Mouse (Mus musculus) c-Kit-positive CD71-positive TER-119-positive erythroid progenitor cells, embryonic 14.5 days (primary cell): Measurements from ENCODE around the gene Baz2b.
"Not testable (repeated sequence)": the region's sequence is repeated elsewhere in the genome, so short reads cannot be mapped to it uniquely, and the experiment has no call there.

Source experiments
- DNase-seq: peaks from one replicate; pipeline ENCODE4 v3.0.0-alpha.2; 2013; ENCODE audit warnings: low spot score

Gene Baz2b

GRCm38 (mm10) chr2:60200051-60200562 lies 9.5 kb downstream of the Baz2b start:
- no peak for DNase-seq

DNA sequence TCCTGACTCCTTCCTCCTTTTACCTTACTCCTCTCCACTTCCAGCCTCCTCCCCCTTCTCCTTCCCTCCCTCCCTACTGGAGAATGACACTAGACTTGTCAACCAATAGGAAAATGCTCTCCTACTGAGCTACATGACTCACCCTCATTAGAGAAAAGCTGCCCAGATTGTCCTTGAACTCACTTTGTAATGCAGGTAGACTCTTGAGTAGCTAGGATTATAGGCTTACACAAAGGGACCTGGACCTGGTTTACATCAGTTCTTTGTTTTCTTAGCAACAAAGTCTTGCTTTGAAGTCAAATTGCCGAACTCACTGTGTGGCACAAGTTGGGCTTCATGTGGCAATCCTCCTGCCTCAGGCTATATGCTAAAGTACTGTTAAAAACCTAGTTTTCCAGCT lies 12.8 kb downstream of the Baz2b start:
- no peak for DNase-seq

DNA sequence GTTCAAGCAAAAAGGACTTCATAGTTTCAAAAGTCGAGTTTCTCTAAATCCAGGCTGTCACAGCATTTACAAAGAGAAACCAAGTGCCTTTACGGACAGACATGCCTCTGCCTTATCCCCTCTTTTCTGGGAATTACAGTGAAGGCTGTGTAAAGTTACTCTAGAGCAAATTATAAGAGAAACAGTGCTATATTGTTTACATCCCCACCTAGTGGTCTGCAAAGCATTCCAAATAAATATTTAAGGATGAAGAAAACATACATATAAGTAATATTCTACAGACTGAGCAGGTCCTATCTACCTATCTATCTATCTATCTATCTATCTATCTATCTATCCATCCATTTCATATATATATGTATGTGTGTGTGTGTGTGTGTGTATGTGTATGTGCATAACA lies 27.9 kb downstream of the Baz2b start:
- no peak for DNase-seq

DNA sequence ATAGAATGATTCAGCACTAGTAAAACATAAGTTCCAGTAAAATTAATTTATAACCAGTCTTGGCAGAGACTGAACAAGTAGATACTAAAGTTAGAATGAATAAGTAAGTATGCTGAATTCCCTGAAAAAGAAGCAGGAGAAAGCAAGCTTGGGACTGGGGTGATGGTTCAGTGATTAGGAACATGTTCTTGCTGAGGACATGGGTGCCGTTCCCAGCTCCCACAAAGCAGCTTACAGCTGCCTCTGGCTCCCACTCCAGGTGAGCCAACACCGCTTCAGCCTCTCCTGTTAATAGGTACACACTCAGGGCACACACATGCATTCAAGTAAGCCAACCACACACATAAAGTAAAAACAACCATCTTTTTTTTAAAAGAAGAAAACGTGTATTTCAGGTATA lies 32.1 kb downstream of the Baz2b start:
- no peak for DNase-seq

- no peak for DNase-seq
These were observed 33.6 kb downstream of the Baz2b start for GRCm38 (mm10) chr2:60176087-60176486.

DNA sequence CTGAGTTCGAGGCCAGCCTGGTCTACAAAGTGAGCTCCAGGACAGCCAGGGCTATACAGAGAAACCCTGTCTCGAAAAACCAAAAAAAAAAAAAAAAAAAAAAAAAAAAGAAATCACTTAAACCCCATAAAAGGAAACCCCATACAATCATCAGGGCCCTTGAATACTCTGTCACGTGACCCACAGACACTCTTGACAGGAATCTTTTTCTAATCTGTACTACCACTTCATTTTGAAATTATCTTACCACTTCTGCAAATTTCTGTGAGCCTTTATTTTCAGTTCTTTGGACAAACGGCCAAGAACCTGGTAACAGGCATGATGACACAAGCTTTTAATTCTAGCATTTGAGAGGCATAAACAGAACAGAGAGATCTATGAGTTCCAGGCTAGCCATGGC lies 34.6 kb downstream of the Baz2b start:
- no peak for DNase-seq

DNA sequence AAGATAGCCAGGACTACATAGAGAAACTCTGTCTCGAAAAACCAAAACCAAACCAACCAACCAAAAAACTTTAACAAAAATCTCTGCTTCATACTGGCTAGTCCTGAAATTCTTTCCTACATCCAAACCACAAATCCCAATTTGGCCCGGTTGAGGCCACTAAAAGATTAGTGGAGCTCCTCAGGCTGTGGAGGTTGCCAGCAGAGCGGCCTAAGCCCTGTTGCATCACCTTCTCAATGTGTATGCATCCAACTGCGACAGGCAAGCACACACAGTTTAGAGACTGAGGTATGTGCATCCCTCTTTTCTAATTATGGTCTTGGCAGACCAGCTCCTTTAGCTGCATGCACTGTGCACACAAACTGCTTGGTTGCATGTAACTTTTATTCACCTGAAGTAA lies 36.0 kb downstream of the Baz2b start:
- no peak for DNase-seq

DNA sequence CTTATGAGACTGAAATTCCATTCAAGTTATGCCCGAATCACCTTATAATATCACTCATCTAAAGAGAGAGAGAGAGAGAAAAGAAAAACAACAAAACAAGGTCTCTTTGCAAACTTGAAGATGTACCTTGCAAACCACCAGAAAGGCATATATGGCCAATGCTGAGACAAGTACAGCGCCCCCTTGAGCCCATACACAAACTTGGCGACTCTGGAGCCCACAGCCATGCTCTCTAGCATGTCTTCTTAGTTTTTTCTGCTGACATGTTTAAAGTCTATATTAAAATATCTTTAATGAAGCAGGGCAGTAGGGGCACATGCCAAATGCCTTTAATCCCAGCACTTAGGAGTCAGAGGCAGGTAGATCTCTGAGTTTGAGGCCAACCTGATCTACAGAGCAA lies 36.4 kb downstream of the Baz2b start:
- peak; percentile 33 for DNase-seq

GRCm38 (mm10) chr2:60172531-60172914 lies 37.1 kb downstream of the Baz2b start:
- DNase-seq: no peak

DNA sequence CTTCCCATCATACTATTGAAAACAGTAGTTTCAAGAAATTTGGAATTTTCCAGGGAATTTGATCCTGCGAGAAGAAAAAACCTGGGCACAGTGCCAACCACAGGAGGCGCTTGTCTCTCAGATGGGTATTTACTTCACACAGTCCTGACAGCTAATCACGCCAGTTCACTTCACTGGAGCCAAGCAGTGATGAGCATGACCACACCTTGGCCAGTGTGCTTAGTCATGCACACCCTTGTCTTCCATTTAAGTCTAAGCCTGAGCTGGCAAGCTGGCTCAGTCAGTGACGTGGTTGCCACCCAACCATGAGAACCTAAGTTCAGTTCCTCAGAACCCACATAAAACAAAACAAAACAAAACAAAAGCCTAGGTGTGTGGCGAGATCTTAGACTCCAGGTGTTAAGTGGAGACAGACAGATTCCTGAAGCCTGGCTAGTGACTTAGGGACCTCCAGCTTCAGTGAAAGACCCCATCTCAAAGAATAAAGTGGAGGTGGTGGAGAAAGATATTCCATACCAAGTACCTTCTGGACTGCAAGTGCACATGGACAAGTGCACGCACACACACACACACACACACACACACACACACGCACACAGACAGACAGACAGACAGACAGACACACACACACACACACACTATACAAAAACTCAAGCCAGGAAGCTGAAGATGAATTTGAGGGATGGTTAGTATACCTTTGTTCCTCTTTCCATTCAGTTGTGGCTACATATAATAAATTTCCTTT lies 37.7 kb downstream of the Baz2b start:
- DNase-seq: no peak

DNA sequence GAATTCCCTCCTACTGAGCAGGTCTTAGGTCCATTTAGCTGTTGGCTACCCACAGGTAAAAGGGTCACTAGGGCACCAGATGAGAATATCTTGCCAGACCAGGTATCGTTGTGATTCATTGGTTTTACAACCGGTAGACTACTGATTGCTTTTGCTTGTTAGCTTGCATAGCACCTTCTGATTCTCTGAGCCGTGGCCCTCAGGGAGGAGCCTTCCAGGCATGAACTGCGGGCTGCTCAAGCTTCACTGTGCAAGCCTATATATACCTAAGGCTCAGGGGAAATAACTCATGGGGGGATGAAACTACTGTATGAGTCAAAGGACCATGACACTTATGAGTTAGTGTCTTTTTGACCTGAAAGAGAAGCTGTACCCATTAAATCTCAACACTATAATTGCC lies 42.8 kb downstream of the Baz2b start:
- no peak for DNase-seq

- DNase-seq: no peak
These were observed 44.0 kb downstream of the Baz2b start for GRCm38 (mm10) chr2:60165679-60166078.

DNA sequence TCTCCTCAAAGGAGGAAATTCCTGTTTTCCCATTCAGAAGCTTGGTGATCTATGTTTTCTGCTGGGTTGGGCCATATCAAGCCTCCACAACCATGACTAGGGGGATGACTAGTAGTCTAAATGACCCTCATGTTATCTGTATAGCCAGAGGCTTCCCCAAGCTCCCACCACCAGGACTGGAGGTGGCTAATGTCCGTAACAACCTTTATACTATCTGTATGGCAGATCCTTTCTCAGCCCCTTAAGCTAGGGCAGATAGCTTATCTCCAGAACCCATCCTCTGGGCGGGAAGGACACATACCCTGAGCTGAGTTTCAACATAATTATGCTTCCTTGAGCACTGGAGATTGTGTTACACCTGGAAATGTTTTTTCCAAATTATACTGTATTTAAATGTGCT lies 45.9 kb downstream of the Baz2b start:
- DNase-seq: peak; percentile 40

GRCm38 (mm10) chr2:60152481-60152880 lies 57.2 kb downstream of the Baz2b start:
- no peak for DNase-seq

DNA sequence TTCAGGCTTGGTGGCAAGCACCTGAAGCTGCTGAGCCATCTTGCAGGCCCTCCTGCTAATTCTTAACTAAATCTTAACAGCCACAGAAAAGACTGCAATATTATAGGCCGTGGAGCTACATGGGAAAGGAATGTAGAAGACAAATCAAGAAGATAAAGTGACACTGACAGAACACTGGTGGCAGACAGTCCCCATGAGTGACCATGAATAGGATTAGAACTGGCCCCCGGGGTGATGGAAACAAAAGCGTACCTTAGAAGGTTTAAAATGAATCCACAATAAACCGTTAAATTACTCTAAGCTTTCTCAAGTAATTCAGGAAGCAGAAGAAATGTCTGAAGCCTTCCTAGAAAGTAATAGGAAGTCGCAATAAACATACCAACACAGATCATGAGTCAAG lies 61.0 kb downstream of the Baz2b start:
- DNase-seq: no peak

GRCm38 (mm10) chr2:60147428-60147827 lies 62.2 kb downstream of the Baz2b start:
- no peak for DNase-seq

DNA sequence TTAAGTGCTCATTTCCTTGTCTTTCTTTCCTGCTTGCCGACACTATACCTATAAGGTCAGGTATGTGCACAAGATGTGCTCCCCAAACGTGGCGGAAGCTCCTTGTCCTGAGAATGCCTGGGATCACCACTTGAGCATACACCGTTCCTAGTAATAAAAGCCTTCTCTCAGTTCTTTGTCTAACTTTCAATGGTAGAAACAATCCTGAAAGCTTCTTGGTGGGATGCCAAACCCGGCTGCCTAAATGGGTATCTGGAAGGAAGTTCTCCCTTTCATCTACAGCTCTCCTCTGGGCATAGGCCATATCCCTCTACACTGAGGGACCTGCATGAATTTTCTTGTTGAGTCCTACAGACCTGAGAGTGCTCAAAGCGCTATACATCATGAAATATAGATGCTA lies 63.9 kb downstream of the Baz2b start:
- no peak for DNase-seq

GRCm38 (mm10) chr2:60143383-60143782 lies 66.3 kb downstream of the Baz2b start:
- DNase-seq: peak; percentile 37

DNA sequence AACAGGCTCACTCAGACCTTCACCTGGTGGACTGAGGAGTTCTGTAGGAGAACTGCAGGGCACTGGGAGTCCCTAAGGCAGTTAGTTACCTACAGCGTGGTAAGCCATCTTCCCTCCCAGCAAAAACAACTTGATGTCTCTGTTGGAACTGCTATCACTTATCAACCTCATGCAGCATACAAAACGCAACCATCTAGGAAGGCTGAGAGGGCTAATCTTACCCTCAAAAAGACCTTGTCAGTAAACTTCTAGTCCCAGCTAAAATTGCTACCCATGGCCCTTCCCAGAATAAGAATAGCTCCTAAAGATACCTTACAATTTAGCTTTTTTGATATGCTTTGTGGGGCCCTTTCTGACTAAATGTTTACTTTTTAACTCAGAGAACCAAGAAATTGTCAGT lies 67.4 kb downstream of the Baz2b start:
- DNase-seq: peak; percentile 73

- no peak for DNase-seq
These were observed 70.9 kb downstream of the Baz2b start for GRCm38 (mm10) chr2:60138751-60139162.

GRCm38 (mm10) chr2:60135796-60136195 lies 73.8 kb downstream of the Baz2b start:
- DNase-seq: no peak

DNA sequence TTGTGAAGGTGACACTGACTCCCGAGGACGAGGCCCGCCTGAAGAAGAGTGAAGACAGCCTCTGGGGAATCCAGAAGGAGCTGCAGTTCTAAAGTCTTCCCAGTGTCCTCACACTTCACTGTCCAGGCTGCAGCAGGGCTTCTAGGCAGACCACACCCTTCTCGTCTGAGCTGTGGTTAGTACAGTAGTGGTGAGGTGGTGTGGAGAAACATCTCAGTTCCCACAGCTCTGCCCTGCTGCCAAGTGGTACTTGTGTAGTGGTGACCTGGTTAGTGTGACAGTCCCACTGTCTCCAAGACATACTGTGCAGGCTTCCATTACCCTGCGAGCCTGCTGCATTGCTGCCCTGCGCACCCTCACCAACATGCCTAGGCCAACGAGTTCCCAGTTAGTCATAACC lies 74.7 kb downstream of the Baz2b start:
- not testable (repeated sequence) for DNase-seq

DNA sequence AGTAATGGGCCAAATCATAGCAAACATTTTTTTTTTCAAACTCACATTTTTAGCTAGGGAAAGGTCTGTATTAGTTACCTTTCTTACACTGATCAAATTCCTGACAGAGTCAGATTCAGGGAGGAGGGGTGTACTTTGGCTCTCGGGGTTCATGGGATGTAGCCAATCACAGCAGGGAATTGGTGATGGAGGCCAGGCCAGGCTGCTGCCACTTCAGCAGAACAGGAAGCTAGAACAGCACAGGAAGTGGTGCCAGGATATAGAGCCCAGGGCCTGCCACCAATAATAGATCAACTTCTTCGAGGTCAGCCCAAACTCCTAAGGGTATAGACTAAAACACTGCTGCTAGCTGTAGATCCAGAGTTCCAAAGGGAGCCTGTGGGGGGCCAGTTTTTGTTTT lies 76.6 kb downstream of the Baz2b start:
- DNase-seq: no peak
